Mouse (Mus musculus) CD4-positive, CD25-positive, alpha-beta regulatory T cell, adult 2 months (primary cell): ENCODE data around the gene Pclo.
"Not testable (repeated sequence)": the region's sequence is repeated elsewhere in the genome, so short reads cannot be mapped to it uniquely, and the experiment has no call there.

Experiments
- DNase-seq: peaks from one replicate; pipeline ENCODE4 v3.0.0-alpha.2; 2012; ENCODE audit warnings: low read depth, low spot score

The Pclo gene

GRCm38 (mm10) chr5:14514631-14515523 is at the start of gene Pclo:
TSS of gene Pclo (plus strand) at chr5:14514918.
- DNase-seq: peak; percentile 18

- DNase-seq: not testable (repeated sequence)
Observed at GRCm38 (mm10) chr5:14494431-14494830, 20.3 kb upstream of the Pclo start.

GRCm38 (mm10) chr5:14508522-14508921 is 6.2 kb upstream of the Pclo start:
- no peak for DNase-seq

GRCm38 (mm10) chr5:14509621-14510020 is 5.1 kb upstream of the Pclo start:
- DNase-seq: no peak

- DNase-seq: no peak
Observed at GRCm38 (mm10) chr5:14518131-14518832, 3.6 kb downstream of the Pclo start.

GRCm38 (mm10) chr5:14522006-14522405 is 7.3 kb downstream of the Pclo start:
- DNase-seq: no peak

- no peak for DNase-seq
Observed at GRCm38 (mm10) chr5:14526038-14526437, 11.3 kb downstream of the Pclo start.

GRCm38 (mm10) chr5:14527796-14528195 is 13.1 kb downstream of the Pclo start:
- DNase-seq: no peak

GRCm38 (mm10) chr5:14531906-14532305 is 17.2 kb downstream of the Pclo start:
- no peak for DNase-seq

GRCm38 (mm10) chr5:14539346-14539745 is 24.6 kb downstream of the Pclo start:
- DNase-seq: no peak

GRCm38 (mm10) chr5:14539961-14540627 is 25.4 kb downstream of the Pclo start:
- no peak for DNase-seq

- DNase-seq: no peak
Observed at GRCm38 (mm10) chr5:14575626-14576025, 60.9 kb downstream of the Pclo start.

GRCm38 (mm10) chr5:14591479-14591878 is 76.8 kb downstream of the Pclo start:
- no peak for DNase-seq

GRCm38 (mm10) chr5:14595426-14596013 is 80.8 kb downstream of the Pclo start:
- DNase-seq: no peak

GRCm38 (mm10) chr5:14608318-14608717 is 93.6 kb downstream of the Pclo start:
- no peak for DNase-seq

- no peak for DNase-seq
Observed at GRCm38 (mm10) chr5:14621146-14621545, 106.4 kb downstream of the Pclo start.

- no peak for DNase-seq
Observed at GRCm38 (mm10) chr5:14623360-14623759, 108.6 kb downstream of the Pclo start.

GRCm38 (mm10) chr5:14641260-14641659 is 126.5 kb downstream of the Pclo start:
- no peak for DNase-seq

GRCm38 (mm10) chr5:14645856-14646255 is 131.1 kb downstream of the Pclo start:
- DNase-seq: no peak

- DNase-seq: no peak
Observed at GRCm38 (mm10) chr5:14660637-14661036, 145.9 kb downstream of the Pclo start.

- no peak for DNase-seq
Observed at GRCm38 (mm10) chr5:14662180-14662579, 147.5 kb downstream of the Pclo start.

GRCm38 (mm10) chr5:14662603-14663002 is 147.9 kb downstream of the Pclo start:
- DNase-seq: no peak
